Mouse (Mus musculus): Measurements from ENCODE around the gene Macrod1. TPM values are rescaled to one million over a fixed set of nuclear protein-coding genes. Genes with fewer than 3 reads are reported as not detected.

Macrod1 gene
- polyA plus RNA-seq, 1 experiment = 18.3 TPM

DNA sequence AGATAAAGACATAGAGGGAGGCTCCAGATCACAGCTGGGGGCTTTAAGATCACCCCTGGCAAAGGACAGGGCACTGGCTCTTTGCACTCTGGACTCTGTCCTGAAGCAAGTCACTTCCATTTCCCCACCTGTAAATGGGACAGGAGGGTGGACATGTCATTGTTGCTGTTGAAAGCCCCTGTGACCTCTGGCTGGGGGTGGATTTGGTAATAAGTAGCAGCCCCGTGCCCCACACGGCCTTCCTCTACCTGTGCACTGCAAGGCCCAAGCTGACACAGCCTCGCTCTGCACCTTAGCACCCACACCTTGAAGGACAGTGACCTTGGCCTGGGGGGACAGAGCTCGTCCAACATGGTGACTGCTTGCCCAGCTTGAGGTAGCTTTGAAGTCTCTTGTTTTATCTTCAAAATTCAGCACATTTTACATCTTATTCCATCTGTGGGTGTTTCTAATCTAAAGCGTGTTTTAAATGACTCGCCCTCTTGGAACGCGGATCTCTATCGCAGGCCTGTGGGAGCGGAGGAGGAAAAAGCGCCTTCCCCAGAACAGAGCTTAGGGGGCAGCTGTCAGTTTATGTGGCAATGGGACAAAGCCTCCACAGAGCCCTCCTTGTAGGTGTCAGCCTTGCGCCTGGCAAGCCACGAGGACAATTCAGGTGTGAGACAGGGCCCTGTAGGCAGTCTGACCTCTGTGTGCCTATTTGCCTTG is 121.3 kb downstream of the Macrod1 start:
- no peak for TF ChIP-seq GATA1 (IDR thresholded peaks at IDR 0.05; ENCODE audit: low read length)

DNA sequence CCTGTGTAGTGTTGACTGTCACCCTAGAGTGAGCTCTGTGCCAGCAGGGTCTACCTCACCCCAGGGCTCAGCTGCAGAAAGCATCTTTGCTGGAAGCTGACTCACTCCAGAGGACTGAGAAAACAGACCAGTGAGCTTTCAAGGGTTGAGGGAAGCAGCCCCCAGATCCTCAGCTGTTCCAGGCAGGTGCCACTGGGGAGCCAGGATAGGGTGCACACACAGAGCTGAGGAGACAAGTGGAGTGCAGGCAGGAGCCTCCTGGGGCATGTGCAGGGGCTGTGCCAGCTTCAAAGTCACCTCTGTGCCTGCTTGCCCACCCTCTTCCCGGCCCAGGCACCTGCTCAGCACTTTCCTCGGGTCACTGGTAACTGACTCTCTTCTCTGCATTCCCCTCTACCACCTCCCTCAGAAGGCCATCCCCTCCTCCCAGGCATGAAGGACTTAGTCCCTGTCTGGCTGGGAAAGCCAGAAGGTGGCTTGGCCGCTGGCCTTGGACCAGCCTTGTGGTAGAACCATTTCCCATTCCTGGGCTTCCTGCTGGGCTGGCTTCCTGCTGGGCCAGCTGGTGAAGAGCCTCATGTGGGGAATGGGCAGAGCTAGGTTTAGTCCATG is 122.3 kb downstream of the Macrod1 start:
- no peak for TF ChIP-seq GATA1 (IDR thresholded peaks at IDR 0.05; ENCODE audit: low read length)

- no peak for TF ChIP-seq GATA1 (IDR thresholded peaks at IDR 0.05; ENCODE audit: low read length)
Measured at GRCm38 (mm10) chr19:7180756-7181405, 124.3 kb downstream of the Macrod1 start.

GRCm38 (mm10) chr19:7181496-7181895 is 124.9 kb downstream of the Macrod1 start:
- no peak for TF ChIP-seq GATA1 (IDR thresholded peaks at IDR 0.05; ENCODE audit: low read length)

- TF ChIP-seq GATA1 (IDR thresholded peaks at IDR 0.05; ENCODE audit: low read length) = no peak
Measured at GRCm38 (mm10) chr19:7182273-7182949, 125.8 kb downstream of the Macrod1 start.

DNA sequence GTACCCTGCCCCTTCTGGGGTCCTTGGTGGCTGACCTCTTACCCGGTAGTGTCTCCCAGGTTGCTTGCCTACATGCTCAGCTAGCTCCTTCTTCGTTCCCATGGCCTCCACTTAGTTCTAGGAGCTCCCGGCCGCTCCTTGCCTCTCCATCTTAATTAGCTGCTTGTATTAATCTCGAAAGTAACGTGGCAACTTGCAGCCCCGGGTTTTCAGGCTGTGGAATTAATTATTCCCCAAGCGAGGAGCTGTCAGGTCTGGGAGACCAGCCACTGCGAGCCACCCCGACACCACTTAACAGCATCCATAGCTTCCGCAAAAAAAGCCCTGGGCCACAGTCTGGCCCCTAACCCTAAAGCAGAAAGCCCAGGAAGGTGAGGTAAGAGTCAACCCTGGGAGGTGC is 126.8 kb downstream of the Macrod1 start:
- TF ChIP-seq GATA1 (IDR thresholded peaks at IDR 0.05; ENCODE audit: low read length) = no peak

DNA sequence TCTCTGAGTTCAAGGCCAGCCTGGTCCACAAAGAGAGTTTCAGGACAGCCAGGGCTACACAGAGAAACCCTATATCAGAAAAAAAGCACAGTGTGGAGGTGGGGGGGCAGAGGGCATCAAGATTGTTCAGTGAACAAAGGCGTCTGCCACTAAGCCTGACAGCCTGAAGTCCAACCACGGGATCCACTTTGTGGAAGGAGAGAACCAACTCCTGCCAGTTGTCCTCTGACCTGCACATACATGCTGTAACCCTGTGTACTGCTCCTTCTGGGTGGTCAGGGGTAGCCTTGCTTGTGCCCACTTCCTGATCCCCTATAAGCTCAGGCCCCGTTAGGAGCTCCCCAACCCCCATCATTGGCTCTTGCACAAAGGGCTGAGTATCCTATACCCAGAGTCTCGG is 128.4 kb downstream of the Macrod1 start:
- no peak for TF ChIP-seq GATA1 (IDR thresholded peaks at IDR 0.05; ENCODE audit: low read length)

GRCm38 (mm10) chr19:7185715-7186291 is 129.2 kb downstream of the Macrod1 start:
- TF ChIP-seq GATA1 (IDR thresholded peaks at IDR 0.05; ENCODE audit: low read length) = no peak

DNA sequence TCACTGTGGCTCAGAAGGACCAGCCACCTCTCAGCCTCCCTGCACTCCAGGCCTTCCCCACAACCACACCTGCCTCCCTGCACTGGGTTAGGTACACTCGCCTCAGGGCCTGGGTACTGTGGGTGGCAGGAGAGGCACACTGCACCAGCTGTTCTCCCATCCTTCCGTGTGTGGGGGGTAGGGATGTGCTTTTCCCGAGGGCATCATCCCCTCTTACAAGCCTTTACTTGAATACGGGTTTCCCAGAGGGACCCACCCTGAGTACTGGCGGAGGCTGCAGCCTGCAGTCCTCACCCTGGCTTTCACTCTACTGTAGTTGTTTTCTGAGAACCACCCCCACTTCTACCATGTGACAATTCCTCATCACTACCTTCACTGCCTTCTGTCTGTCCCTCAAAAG is 130.5 kb downstream of the Macrod1 start:
- no peak for TF ChIP-seq GATA1 (IDR thresholded peaks at IDR 0.05; ENCODE audit: low read length)

GRCm38 (mm10) chr19:7189026-7189425 is 132.4 kb downstream of the Macrod1 start:
- TF ChIP-seq GATA1 (IDR thresholded peaks at IDR 0.05; ENCODE audit: low read length) = no peak

- TF ChIP-seq GATA1 (IDR thresholded peaks at IDR 0.05; ENCODE audit: low read length) = no peak
Measured at GRCm38 (mm10) chr19:7190986-7191385, 134.4 kb downstream of the Macrod1 start.

- TF ChIP-seq GATA1 (IDR thresholded peaks at IDR 0.05; ENCODE audit: low read length) = no peak
Measured at GRCm38 (mm10) chr19:7191639-7192038, 135.0 kb downstream of the Macrod1 start.

DNA sequence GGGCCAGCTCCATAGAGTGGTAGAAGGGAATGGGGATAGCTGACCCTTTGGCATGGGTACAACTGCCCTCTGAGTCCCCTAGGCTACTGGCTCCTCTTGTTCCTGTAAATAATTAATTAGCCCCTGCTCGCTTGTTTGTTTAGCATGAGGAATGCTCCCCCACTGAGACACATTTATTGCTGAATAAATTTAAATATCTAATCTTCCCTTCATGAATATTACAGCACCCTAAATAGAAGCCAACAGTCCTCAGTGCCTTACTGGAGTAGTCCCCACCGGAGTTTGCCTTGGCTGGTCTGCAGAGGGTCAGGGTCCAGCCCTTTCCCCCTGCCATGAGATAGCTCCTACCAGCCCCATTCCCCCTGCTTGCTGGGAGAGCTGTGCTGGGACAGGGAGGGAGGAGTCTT is 136.0 kb downstream of the Macrod1 start:
- TF ChIP-seq GATA1 (IDR thresholded peaks at IDR 0.05; ENCODE audit: low read length) = no peak

DNA sequence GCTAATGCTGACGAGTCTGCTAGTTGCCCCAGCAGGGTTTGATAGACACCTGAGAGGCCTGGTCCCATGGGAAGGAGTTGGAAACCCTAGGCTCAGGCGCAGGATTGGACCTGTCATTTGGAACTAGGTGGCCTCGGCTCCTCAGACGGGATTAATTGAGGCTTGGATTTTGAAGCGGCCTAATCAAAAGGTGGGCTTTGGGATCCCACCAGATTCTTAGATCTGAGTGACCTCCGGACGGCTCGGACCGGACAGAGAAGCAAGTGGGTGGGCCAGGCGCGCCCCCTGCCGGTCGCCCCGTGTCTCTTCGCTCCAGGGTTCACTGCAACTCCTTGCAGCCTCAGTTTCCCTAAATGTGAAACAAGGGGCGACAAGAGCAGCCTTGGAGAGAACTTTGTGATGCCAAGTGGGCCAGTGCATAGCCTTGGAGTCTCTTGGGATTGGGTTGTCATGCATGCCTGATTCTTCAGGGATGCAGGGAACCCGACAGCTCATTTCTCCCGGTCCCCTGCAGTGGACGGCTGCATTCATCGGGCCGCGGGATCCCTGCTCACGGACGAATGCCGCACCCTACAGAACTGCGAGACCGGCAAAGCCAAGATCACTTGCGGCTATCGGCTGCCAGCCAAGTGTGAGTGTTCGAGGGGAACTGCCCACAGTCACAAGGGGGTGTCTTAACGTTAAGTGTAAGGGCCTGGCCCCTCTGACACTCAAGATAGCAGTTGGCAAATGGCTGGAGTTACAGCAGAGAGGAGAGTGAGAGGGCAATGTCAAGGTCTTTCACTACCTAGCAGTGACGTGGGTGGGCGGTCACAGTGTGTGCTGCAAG is 139.5 kb downstream of the Macrod1 start:
- TF ChIP-seq GATA1 (IDR thresholded peaks at IDR 0.05; ENCODE audit: low read length) = no peak

DNA sequence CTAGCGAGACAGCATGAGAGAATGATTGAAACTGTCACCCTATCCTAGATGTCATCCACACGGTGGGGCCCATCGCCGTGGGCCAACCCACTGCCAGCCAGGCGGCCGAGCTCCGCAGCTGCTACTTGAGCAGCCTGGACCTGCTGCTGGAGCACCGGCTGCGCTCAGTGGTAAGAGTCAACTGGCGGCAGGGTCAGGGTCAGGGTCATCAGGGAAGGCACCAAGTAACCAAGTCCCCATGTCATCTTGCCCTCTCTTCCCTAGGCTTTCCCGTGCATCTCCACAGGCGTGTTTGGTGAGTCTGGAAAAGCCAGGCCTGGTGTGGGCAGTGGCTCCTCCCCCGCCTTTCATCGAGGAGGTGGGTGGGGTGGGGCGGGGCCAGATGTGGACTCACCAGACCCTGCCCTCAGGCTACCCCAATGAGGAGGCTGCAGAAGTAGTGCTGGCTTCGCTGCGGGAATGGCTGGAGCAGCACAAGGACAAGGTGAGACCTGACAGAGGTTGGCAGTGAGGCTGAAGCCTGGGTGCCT is 140.2 kb downstream of the Macrod1 start:
- TF ChIP-seq GATA1 (IDR thresholded peaks at IDR 0.05; ENCODE audit: low read length) = no peak
